Mouse (Mus musculus): ENCODE results near the gene Zfp978.
"Not testable (repeated sequence)": the region's sequence is repeated elsewhere in the genome, so short reads cannot be mapped to it uniquely, and the experiment has no call there.

DNA sequence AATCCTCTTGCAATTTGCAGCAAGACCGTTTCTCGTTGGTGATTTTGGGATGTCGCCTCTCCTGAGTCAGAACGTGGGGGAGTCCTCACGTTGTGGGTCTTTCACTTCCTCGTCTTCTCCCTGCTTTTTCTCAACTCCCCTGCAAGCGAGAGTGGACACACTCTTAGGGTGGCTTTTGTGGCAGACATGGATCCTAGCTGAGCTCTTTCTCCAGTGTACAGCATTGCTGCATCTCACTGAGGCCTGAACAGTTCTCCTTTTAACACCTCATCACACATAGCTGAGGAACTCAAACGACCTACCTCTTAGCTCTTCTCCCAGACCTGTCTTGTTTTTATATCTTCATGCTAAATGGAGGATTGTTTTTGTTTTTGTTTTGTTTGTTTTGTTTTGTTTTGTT lies 58.1 kb downstream of the Zfp978 start:
- TF ChIP-seq CTCF, EP300 (IDR thresholded peaks at IDR 0.05): not testable (repeated sequence)
